Mouse (Mus musculus): ENCODE results near the gene Capn2.

Capn2 gene

DNA sequence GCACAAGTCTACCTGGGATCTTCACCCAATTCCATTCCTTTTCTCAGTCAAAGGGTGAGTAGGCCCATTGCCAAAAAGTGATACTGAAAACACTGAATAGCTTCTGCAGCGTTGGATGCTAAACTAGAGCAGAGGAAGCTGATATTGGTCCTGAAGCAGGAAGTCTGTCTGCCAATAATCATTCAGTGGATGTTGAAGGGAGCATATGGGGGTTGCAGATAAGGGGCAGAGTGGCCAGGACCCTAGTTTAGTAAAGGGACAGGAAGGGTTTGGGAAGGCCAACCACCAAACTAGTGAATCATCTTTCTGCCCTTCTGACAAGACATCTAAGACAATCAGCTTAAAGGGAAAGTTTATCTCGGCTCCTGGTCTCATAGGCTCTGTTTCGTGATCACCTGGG, 6.3 kb upstream of the Capn2 start:
- DNase-seq = no peak

DNA sequence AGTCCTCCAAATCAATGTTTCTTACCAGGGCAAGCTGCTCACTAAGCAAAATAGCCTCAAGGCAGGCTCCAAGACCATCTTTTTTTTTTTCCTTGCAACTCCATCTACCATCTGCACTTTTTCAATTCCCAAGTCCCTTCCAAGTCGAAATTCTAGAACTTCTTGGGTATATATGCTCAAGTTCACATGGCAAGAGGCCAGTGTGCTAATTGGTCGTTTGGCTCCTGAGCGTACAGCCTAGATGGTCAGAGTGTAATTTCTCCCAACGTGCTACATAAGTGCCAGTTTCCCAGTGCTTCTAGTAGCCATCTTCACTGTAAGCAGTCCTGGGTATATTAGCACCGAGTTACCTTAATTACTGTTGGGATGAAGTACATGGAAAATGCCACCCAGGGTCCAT, 5.6 kb upstream of the Capn2 start:
- no peak for DNase-seq

DNA sequence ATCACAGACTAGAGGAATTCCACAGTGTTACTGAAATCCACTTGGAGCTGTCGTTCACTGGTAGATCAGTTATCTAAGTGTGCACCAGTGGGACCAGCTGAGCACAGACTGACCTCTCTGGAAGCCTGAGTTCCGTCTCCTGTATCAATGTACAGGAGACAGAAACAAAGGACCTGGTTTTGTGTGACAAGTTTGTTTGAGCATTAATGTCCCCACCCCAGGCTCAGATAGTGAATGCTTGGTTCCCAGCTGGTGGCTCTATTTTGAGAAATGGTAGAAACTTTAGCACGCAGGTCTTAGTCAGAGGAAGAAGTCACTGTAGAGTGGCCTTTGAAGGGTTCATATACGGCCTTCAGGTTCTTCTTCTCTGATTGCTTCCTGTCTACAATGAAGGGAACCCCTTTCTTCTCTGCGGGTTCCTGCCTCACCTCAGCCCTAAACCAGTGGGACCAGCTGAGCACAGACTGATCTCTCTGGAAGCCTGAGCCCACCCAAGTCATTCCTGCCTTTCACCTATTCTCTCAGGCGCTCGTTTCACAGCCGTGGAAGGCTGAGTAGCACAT, 3.6 kb upstream of the Capn2 start:
- no peak for DNase-seq

DNA sequence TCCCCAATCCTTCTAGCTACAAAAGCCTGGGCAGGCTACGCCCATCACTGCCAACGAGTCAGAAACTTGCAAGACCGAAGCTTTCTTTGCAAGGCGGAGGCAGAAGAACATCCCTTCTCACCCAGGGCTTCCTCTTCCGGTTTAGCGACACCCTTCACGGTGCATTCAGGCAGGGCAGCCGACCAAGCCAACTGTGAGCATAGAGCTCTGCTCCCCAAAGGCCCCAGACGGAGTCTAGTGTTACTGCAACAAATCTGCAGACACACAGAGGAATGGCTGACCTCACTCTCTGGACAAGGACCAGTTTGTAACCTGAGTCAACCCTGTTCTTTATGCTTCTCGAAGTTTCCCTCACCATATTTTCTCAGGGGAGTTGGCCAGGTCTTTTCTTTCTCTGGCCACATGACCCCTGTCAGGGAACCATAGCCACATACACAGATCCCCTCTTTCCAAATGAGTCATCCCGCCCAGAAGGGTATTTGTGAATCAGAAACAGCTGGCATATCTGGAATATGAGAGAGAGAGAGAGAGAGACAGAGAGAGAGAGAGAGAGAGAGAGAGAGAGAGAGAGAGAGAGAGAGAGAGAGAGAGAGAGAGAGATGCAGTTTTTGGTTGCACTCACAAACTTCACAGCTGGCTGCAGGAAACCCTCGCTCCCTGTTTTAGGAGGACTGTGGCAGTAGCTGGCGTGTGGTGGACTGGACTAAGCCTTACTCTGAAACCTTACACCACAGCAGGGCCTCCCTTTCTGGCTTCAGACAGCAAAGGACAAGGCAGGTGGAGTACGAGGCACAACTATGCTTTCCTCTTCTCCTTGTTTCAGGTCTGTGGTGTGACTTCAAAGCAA, 2.9 kb upstream of the Capn2 start:
- DNase-seq = no peak

DNA sequence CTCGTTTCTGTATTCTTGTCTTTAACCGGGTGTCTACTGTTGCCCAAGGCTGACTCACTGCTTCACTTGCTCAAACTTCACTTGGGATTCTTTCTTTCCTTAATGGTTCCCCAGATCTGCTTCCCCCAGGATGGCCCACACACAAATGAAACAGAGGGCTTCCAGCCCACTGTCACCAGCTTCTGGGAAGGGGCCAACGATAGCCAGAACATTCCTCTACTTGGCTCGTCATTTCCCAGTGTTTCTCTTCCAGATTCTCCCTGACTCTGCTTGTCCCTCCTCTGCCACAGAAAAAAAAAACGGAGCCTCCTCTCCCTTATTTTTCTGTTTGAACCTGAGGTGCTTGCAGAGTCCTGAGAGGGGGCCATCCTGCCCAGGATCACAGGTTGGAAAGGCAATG, 1.9 kb upstream of the Capn2 start:
- no peak for DNase-seq

DNA sequence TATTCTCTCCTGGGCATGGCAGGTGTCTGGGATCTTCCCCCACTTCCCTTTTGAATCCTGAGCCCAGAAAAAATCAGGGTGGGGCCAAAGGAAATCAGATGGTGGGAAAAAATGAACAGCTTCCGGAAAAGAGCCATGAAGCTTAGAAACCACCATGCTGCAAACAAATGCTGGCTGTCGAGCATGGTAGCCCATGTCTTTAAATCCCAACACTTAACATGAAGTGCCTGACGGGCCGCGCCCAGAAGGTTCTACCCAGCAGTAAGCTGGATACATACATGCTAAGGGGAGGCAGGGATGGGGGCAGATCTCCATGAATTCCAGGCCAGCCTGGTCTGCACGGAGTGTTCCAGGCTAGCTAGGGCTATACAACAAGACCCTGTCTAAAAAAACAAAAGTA, 1.4 kb upstream of the Capn2 start:
- no peak for DNase-seq

DNA sequence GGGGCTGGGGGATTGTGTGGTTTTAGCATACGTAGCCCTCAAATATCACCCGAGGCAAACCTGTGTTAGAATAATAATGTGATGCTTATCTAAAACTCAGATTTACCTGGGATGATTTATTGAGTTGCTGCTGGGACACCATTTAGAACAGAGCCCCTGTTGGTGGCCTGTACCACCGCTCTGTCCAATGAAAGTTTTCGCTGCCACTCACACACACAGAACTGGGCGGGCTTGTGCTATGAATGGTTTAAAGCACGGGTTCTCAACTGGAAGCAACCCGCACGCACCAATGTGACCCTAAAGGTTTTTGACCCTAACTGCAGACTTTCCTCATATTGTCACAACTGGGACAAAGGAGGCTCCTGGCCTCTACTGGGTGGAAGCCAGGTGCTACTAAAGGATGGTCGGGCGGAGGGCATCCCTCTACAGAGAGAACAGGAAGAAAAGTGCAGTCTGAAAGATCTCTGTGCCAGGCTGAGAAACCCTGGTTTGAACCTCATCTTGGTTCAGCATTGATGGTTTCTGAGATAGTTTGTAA, 804 bp upstream of the Capn2 start:
- no peak for DNase-seq

DNA sequence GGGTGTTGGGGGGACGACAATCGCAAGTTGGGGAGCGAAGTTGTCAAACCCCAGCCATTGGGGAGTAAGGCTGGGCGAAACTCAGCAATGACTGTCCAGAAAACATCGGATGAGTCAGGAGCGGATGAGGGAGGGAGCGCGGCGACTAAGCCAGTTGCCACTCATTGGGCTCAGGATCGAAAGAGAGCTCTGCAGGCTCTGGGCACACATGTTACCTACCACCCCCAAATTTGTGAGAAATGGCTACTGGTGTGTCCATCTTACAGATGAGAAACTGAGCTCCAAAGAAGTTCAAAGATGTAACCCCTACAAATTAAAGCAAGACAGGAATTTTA, 236 bp upstream of the Capn2 start:
- DNase-seq = no peak

DNA sequence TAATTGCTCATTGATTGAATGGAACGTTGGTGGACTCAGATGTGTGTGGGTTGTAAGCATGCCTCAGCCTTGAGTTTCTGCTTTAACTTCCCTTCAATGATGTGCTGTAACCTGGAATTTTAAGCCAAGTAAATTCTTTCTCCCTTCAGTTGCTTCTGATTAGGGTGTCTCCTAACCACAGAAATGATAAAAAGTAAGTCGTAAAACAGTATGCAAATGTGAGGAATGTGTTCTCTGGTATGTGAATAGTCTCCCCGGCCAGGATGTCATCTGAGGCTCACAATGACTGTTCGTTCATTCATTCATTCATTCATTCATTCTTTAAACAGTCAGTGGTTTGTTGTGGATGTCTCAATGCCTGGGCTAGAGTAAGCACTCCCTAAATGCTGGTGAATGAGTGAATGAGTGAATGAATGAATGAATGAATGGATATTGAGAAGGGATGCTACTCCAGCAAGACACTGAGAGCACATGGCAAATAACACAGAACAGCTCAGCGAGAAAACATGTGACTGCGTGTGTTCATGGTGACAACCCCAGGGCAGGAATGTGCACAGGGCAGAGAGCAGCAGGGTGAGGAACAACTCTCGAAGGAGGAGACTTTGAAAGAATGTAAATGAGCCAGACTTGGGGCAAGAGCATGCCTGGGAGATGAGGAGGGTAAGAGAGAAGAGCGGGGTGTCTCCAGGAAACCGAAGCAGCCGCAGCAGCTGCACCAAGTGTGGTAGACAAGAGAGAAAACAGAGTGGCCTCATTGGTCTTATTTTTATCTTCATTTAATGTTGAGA, 2.4 kb downstream of the Capn2 start:
- no peak for DNase-seq

DNA sequence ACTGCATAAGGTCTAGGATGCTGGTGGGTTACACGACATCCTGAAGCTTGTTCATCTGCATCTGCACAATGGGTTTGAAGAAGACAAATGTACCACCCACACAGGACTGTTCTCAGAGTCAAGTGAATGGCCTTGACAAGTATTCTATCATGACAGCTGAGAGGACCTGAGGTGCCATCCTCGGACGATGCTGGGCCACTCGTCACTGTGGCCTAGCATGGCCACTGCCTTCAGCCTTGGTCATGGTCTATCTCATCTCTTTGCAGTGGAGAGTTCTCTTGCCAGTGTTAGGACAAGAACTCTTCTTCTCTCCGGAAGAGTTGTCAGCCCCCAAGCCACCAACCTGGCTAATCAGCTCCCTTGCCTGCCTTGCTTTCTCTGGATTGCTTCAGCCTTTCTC, 3.7 kb downstream of the Capn2 start:
- DNase-seq = no peak

DNA sequence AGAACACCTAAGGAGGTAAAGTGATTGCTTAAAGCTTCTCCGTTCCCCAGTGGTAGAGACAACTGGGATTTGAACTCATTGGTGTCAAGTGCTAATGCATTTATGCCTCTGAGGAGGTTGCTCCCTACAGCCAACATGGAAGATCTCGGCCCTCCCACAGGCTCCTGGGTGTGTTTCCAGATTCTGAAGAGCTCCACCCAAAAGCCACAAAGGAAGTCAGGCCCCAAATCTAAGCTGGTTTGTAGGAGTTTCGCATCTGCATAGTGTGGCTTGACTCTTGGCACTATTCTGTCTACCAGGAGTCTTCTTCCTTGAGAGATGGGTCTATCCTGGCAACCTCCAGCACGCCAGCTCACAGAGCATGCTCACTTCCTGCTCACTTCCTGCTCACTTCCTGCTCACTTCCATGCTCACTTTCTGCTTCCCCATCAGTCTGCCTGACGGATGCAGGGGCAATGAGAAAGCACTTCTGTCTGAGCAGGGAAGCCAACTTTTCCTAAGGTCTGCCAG, 4.5 kb downstream of the Capn2 start:
- DNase-seq = no peak

DNA sequence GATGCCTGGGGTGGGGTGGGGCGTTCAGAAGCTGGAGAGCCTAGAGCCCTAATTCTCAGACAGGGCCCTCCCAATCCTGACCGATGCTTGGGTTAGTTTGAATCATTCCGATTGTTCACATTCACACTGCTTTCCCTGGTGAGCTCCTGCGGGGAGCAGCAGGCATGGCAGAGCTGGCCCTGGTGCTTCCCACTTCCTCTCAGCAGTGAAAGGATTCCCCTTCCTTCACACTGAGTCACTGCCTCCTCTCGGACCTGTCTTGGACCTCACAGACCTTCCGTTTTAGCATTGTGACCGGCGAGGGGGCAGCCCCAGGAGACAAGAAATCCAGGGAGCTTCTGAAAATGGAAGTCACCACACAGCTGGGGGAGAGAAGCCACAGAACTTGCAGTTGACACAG, 5.6 kb downstream of the Capn2 start:
- DNase-seq = no peak

DNA sequence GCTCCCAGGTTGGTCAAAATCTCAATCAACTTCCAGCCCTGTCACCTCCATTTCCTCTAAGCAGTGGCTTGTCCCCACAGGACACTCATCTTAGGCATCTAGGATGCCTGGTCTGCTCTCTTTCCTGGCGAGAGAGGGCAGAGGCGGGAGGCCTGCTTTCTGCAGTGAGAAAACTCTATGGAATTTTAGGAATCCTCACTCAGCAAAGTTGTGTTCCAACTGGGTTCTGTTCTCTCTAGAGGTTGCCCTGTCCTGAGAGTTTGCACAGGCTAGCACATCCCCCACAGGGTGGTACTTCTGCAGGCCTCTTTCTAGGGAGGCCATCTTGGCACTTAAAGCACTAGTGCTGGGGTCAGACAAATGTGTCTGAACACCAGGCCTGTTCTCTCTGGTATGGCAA, 6.3 kb downstream of the Capn2 start:
- DNase-seq = no peak

DNA sequence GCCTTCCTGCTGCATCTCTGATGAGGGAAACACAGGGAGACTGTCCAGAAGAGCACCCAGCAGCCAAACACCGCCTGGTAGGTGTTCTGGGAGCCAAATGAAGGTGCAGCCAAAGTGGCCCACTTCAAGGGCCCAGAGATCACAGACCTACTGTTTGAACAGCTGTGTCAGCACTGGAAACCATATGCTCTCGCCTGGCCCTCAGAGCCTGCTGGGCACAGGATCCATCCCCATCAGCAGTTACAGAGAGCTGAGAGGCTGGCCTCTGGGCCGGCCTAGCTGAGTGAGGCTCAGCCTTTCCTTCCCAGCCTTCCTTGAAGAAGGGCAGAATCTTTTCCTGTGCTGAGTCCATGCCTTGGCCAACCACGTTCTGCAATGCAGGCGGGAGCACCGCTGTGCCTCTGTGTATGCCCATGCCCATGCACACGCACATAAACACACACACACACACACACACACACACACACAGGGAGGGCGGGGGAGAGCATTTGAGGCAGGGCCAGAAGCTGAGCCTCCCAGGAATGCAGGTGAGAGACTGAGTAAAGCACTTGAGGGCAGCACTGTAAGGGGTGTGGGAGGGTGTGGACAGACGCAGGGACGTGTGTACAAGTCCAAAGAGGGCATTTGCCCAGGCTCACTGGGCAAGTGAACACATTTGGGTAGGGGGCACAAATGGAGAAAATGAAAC, 8.2 kb downstream of the Capn2 start:
- DNase-seq = peak; percentile 37 to 43

DNA sequence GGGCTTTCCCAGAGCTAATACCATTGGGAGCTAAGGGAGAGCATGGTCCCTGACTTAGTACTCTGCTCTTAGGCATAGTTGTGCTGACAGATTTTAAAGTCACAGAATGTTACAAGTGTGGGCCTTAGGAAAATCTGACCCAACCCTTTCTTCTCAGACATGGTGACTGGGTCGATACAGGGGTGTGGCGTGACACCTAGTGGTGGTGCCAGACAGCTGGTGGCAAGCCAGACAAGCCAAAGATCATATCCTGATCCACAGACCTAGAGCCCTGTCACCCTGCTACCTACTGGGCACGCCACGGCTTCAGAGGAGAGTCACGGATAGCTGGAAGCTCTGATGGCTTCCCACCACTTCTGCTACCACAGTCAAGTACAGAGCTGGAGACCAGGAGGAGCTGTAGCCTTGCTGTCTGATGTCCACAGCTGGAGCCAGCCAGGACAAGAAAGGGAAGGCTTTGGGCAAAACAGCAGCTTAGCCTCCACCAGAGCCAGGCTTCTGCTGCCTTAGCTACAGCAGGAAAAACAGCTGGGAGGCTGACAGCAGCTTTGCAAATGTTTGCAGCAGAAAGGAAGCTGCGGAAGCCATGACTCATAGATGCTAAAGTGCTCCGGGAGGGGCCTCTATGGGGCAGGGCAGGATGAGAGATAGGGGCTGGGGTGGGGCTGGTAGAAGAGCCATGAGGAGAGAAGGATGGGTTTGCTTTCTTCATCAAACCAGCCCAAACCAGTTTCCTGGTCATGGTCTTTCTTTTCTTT, 11.0 kb downstream of the Capn2 start:
- DNase-seq = no peak

DNA sequence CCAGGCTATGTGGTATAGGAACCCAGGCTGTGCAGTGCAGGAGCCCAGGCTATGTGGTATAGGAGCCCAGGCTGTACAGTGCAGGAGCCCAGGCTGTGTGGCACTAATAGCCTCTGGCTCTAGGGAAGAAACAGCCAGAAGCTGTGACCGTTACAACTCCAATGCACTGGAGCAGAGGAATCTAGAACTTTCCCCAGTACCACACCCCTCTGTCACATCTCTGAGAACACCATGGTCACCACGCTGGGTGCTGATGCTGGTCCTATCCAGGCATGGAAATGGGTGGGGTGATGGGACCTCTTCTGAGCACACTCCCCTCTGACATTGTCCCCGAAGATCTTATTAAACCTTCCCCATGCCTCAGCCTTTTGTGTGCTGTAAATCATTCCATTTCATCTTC, 12.1 kb downstream of the Capn2 start:
- no peak for DNase-seq

DNA sequence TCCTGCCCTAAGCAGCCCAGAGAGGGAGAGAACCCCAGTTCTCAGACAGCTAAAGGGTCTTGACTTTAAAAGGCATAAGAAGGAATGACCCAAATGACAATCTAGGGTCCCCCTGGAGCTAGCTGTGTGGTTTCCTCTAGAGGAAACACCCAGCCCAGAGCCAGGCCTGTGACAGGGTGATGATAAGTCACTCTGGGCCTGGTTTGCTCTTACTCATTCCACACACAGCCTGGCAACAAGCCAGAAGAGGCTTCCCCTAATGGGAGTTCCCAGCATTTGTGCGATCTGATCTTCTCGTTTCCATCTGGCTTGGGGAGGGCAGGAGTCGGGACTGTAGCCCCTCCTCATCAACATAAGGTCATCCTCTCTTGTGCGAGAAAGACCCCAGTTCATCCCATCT, 13.2 kb downstream of the Capn2 start:
- DNase-seq = peak in 1 of 2 experiments; percentile 39

DNA sequence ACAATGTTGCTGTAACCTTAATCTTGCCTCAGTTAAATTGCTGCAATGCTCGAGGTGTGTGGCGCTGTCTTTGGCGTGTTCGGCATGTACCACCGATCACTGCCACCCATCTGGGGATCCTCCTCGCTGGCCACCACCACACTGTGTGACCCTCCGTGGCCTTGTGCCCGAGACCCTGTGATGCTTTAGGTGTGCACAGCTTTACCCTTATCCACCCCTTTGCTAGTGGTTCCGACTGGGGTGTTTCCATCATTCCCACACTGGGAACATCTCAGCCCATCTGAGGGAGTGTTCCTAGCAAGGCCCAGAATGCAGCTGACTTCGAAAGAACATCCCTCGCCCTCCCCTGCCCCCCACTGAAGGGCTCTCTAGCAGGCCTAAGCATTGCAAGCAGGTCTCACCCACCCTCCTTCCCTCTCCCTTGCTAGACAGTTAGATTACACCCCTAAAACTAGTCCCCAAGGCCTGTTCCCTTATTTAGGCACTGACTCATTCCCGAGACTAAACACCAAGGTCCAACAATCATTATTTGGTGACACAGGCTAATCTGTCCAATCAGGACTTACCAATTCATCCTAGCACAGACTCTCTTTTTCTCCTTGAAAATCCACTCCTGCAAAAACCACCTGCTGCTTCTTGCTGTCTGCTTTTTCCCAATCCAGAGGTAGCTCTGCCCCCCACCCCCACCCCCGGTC, 14.1 kb downstream of the Capn2 start:
- DNase-seq = no peak

DNA sequence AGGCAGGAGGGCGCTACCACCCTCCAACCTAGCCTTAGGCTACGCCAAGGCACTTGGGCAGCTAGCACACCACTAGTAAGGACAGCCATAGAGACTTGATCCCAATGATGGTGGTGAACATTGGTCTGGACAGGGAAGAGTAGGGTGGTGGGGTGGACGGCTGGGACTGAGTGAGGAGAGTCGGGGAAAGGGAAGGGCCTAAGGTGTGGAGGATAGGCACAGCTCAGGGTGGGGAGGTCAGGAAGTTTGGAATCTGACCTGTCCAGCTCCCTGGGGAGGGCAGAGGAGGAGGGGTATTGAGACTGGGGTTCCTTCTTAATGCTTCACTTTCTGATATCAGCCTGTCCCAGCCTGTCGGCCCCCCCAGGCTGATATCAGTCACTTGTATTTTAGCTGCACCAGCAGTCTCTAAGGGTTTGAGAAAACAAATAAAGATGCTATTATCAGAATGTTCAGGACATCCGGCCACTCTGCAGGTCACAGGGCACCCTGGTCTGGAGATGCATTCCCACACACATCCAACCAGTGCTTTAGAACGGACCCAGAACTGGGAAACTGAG, 14.8 kb downstream of the Capn2 start:
- DNase-seq = no peak

DNA sequence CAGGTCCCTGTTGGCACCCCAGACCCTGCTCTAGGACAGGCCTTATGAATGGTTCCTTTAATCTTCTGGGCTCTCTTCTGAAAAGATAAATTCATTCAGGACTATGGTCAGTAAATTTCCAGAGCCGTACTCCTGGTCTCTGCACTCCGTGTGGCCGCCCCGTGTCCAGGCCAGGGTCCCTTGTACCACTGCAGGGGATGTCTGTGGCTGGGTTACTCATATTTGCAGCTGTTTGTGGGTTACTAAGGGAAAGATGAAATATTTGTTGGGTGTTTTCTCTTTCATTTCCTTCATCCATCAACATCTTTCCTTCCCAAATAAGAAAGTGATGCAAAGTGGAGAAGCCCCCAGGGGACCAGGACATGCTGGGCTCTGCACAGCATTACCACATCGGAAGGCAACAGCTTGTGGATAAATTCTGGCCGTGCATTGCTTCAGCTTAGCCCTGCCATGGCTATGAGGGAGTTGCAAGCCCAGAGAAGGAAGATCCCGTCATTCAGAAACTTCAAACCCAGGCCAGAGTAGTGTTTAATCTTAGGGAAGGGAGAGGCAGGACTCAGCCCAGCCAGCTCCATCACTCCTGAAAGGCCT, 15.5 kb downstream of the Capn2 start:
- DNase-seq = no peak

DNA sequence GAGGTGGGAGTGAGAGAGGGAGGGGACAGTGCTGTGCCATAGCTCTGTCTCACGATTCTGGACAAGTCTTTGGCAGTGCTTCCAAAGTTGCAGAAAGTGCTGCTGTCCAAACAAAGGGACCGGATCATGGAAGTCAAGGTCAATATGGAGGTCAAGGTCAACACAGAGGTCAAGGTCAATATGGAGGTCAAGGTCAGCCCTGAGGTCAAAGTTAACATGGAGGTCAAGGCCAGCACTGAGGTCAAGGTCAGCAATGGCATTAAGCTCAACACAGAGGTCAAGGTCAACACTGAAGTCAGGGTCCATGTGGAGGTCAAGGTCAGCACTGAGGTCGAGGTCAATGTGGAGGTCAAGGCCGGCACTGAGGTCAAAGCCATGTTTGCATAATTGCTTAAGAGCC, 16.6 kb downstream of the Capn2 start:
- no peak for DNase-seq
